Mouse (Mus musculus): ENCODE data around the gene Fam181a.

DNA sequence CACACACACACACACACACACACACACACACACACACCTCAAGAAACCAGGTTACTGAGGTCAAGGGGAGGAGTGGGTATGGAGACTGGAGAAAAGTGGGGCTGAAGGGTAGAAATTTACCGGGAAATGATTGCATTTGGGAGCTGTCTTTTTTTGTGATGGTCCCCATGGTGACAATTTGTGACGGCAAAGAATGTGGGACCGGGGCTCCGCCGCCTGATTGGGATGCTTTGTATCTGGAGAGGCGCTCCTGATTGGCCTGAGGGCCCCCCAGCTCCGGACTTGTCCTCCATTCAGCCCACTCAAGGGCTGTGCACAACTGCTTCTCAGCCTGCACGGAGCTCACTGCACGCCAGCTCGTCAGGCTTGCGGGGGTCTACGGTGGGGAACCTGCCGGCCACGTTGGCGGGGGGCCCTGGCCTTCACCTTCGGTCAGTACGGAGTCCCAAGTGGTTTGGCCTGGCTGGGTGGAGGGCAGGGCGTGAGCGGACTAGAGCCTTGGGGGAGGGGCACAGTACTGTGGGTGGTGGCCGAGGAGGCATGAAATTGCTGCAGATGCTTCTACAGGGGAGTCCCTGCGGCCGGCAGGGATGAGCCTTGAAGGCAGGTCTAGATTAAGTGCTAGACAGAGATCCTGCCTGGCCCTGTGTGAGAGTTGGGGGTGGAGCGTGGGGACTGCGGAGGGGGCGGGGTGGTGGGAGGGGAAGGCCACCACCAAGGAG lies 4.0 kb downstream of the Fam181a start:
- no peak for TF ChIP-seq CTCF (IDR thresholded peaks at IDR 0.05; ENCODE audit: borderline replicate concordance, extremely low read depth, insufficient read depth, insufficient read length)
- TF ChIP-seq POLR2A (IDR thresholded peaks at IDR 0.05; ENCODE audit: borderline replicate concordance, extremely low read depth, insufficient read depth, insufficient read length, poor library complexity, severe bottlenecking), result no peak

Measured in brain, embryonic 14.5 days (tissue).